Mouse (Mus musculus) neural tube, embryonic 15.5 days (tissue): ENCODE results near the gene Ptgds. TPM values are rescaled to one million over a fixed set of nuclear protein-coding genes. Genes with fewer than 3 reads are reported as not detected.

Source experiments
- ATAC-seq: fragments of 200-750 bp; cut with Nextera tagmentation; 2 replicates; pipeline ENCODE4 v1.8.0; 2017; ENCODE audit warnings: mild to moderate bottlenecking, moderate TSS enrichment, moderate library complexity; ENCODE audit not compliant: low FRiP score
- H3K27ac ChIP-seq: fragments of 300-500 bp; sonication (generic); replicated peaks from 2 replicates; pipeline ENCODE4 v1.5.1; 2015; ENCODE audit warnings: mild to moderate bottlenecking, inconsistent platforms
- H3K27me3 ChIP-seq: fragments of 300-500 bp; sonication (generic); replicated peaks from 2 replicates; pipeline ENCODE4 v1.6.1; 2015; ENCODE audit warnings: inconsistent platforms
- H3K36me3 ChIP-seq: fragments of 300-500 bp; sonication (generic); 2 replicates; pipeline ENCODE4 v1.6.1; 2015; ENCODE audit warnings: inconsistent platforms
- H3K4me1 ChIP-seq: fragments of 300-500 bp; sonication (generic); 2 replicates; pipeline ENCODE4 v1.6.1; 2015; ENCODE audit warnings: inconsistent platforms
- H3K4me2 ChIP-seq: fragments of 300-500 bp; sonication (generic); 2 replicates; pipeline ENCODE4 v1.6.1; 2015; ENCODE audit warnings: inconsistent platforms, mild to moderate bottlenecking, moderate library complexity
- H3K4me3 ChIP-seq: fragments of 300-500 bp; sonication (generic); replicated peaks from 2 replicates; pipeline ENCODE4 v1.5.1; 2015; ENCODE audit warnings: mild to moderate bottlenecking, inconsistent platforms
- H3K9ac ChIP-seq: fragments of 300-500 bp; sonication (generic); replicated peaks from 2 replicates; pipeline ENCODE4 v1.6.1; 2015; ENCODE audit warnings: mild to moderate bottlenecking, inconsistent platforms
- H3K9me3 ChIP-seq: fragments of 300-500 bp; sonication (generic); replicated peaks from 2 replicates; pipeline ENCODE4 v1.6.1; 2016; ENCODE audit warnings: inconsistent platforms
- WGBS: fragments of 180-500 bp; shearing (Covaris S2); methylation state at CpG from one replicate; pipeline ENCODE4 v1.1.7; 2015; ENCODE audit warnings: mixed read lengths; 5-methylcytosine and 5-hydroxymethylcytosine counted together
- polyA plus RNA-seq: library from polyadenylated mRNA; unstranded; fragments of >200 nt; fragmentation: Nextera tagmentation; extraction: Ambion mirVana; gene quantifications from 2 replicates; pipeline ENCODE4 v1.2.1, GENCODE M21; 2015

The Ptgds gene
- polyA plus RNA-seq, 1 experiment from 2014 or later = 116 TPM

DNA sequence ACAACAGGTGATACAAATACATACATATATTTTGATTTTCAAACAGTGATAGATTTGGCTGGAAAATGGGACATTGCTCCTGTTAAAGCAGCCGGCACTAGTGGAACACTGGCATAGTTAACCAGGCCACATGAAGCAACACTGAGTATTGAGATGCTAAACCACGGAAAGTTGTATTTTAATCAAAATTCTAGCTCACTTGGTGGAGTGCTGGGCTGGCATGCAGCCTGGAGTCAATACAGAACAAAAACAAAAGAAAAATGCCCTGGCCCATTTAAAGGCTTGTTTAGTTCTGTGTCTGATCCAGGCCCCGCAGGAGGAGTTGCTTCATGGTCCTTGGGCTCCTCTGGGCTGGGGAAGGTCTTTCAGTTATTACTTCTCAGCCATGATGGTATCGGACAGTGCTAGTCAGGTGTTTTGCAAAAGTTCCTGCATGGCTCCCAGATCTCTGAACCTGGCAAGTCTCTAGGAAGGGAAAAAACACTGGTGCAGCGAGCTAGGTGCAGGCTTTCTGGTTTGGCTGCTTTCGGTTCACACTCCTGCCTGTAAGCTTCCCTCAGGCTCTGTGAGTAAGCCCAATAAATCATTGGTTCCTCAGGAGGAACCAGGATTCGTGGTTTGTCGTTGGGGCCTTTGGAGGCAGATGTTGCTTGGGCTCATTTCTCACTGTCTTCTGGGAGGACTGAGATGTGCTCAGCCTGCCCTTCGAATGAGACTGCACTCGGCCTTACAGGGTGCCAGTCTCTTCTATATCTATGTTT is 9.9 kb upstream of the Ptgds start:
- ATAC-seq = no peak
- Histone ChIP-seq H3K4me2 (no peak overlapping the region), H3K4me1 (no peaks in the 10 kb centered on the region), H3K27ac (no peak overlapping the region), H3K27me3 (no peaks in the 10 kb centered on the region), H3K36me3 (no peaks in the 10 kb centered on the region), H3K9me3 (no peaks in the 10 kb centered on the region), H3K9ac (no peak overlapping the region), H3K4me3 (no peak overlapping the region)
- WGBS = 69% methylated on average over 10 of the region's 10 CpGs

DNA sequence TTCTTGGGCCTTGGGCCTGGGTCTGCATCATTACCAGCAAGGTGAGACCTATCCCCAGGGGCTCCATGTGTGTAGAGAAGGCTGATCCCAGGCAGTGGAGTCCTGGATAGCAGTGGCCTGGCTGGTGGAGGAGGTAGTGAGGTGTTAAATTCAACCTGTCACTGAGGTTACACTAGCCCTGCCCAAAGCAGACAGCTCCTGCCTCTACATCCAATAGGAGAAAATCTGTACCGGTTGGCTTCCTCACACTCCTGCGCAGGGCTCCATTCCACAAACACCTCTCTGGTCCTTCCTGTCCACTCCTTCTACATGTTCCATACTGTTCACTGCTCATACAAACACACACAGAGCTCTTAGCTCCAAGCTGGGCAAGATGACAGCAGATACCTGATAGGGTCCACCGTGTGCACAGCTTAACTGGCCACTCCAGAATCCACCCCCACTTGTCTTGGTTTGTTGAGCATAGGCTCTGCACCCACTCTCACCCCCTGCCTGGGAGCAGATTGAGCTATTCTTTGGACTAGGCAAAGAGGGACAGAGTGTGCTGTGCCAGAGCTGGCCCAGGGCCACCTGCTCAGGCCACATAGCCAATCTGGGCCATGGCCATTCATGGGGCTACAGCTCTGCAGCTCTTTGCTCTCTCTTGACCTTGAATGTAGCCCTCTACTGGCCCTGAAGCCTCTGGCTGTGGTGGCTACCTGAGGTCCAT is 8.3 kb upstream of the Ptgds start:
- H3K36me3 ChIP-seq = no peaks in the 10 kb centered on the region
- no peak overlapping the region for H3K9ac ChIP-seq
- no peak overlapping the region for H3K27ac ChIP-seq
- no peak overlapping the region for H3K4me3 ChIP-seq
- WGBS = 92% methylated on average over 3 of the region's 3 CpGs
- H3K9me3 ChIP-seq = no peaks in the 10 kb centered on the region
- ATAC-seq = no peak
- H3K4me1 ChIP-seq = no peaks in the 10 kb centered on the region
- no peaks in the 10 kb centered on the region for H3K27me3 ChIP-seq
- no peak overlapping the region for H3K4me2 ChIP-seq

- 86% methylated on average over 8 of the region's 8 CpGs for WGBS
- H3K27ac ChIP-seq = no peak overlapping the region
- no peak overlapping the region for H3K4me3 ChIP-seq
- ATAC-seq = no peak
- no peaks in the 10 kb centered on the region for H3K36me3 ChIP-seq
- no peak overlapping the region for H3K4me2 ChIP-seq
- H3K9me3 ChIP-seq = no peaks in the 10 kb centered on the region
- H3K27me3 ChIP-seq = no peaks in the 10 kb centered on the region
- H3K9ac ChIP-seq = no peak overlapping the region
- no peaks in the 10 kb centered on the region for H3K4me1 ChIP-seq
Observed at GRCm38 (mm10) chr2:25477541-25477940, 7.7 kb upstream of the Ptgds start.

GRCm38 (mm10) chr2:25472550-25472949 is 2.7 kb upstream of the Ptgds start:
- Histone ChIP-seq H3K4me3 (no peak overlapping the region), H3K27ac (no peak overlapping the region), H3K27me3 (no peaks in the 10 kb centered on the region), H3K9ac (no peak overlapping the region), H3K36me3 (no peaks in the 10 kb centered on the region), H3K9me3 (no peaks in the 10 kb centered on the region), H3K4me1 (peaks cover 10% of the 10 kb centered on the region; the same call in 1 of the 2 replicates), H3K4me2 (no peak overlapping the region)
- WGBS = 76% methylated on average over 2 of the region's 2 CpGs
- ATAC-seq = no peak

DNA sequence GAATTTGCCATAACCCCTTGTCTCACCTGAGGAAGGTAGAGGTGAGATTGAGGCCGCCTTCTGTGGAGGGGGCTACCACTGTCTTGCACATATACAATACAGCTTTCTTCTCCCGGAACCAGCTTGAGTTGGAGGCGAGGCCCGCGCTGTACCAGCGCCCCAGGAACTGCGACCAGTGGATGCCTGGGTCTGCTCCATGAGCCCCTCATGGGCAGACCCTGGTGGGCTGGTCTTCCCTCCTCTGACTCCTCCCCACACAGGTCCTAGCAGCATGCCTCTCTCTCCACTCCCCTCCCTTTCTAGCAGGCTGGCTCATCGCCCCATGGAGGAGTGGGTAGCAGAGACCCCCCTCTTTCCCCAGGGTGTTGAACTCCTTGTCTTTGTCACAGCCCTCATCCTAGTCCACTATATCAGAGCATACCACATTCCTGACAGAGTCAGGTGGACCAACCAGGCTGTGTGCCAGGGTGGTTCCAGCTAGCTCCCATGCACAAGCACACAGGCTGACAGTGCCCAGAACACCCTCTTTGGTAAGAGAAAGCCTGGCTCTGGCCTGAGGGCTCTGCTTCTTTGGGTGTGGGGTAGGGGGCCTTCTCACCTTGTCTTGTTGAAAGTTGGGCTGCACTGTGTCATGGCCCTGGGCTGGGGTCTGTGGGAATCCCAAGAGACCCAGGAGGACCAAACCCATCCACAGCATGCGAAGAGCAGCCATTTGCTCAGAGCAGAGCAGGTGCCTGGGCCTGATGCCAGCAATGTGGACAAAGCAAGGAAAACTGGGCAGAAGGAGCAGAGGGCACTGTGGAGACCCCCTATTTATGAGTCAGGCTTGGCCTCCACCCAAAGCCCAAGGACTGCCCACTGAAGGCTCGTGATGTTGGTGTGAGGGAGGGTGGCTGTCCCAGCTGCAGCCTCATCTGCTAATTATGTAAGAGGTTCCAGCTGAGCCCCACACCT is 607 bp downstream of the Ptgds start:
- H3K9me3 ChIP-seq = no peaks in the 10 kb centered on the region
- no peak overlapping the region for H3K4me2 ChIP-seq
- H3K27me3 ChIP-seq = no peaks in the 10 kb centered on the region
- H3K36me3 ChIP-seq = no peaks in the 10 kb centered on the region
- no peak overlapping the region for H3K9ac ChIP-seq
- 69% methylated on average over 10 of the region's 10 CpGs for WGBS
- H3K27ac ChIP-seq = 0 out of 2 replicates have a peak overlapping the region, but pooled peaks have one; percentile 5
- ATAC-seq = peak; percentile 58
- H3K4me3 ChIP-seq = no peak overlapping the region
- peaks cover 10% of the 10 kb centered on the region; the same call in 1 of the 2 replicates for H3K4me1 ChIP-seq

- Histone ChIP-seq H3K4me1 (peaks cover 10% of the 10 kb centered on the region; the same call in 1 of the 2 replicates), H3K27ac (no peak overlapping the region), H3K9ac (no peak overlapping the region), H3K4me2 (no peak overlapping the region), H3K36me3 (no peaks in the 10 kb centered on the region), H3K4me3 (no peak overlapping the region), H3K27me3 (no peaks in the 10 kb centered on the region), H3K9me3 (no peaks in the 10 kb centered on the region)
- 81% methylated on average over 14 of the region's 14 CpGs for WGBS
- no peak for ATAC-seq
Observed at GRCm38 (mm10) chr2:25467606-25468303, 2.1 kb downstream of the Ptgds start.

DNA sequence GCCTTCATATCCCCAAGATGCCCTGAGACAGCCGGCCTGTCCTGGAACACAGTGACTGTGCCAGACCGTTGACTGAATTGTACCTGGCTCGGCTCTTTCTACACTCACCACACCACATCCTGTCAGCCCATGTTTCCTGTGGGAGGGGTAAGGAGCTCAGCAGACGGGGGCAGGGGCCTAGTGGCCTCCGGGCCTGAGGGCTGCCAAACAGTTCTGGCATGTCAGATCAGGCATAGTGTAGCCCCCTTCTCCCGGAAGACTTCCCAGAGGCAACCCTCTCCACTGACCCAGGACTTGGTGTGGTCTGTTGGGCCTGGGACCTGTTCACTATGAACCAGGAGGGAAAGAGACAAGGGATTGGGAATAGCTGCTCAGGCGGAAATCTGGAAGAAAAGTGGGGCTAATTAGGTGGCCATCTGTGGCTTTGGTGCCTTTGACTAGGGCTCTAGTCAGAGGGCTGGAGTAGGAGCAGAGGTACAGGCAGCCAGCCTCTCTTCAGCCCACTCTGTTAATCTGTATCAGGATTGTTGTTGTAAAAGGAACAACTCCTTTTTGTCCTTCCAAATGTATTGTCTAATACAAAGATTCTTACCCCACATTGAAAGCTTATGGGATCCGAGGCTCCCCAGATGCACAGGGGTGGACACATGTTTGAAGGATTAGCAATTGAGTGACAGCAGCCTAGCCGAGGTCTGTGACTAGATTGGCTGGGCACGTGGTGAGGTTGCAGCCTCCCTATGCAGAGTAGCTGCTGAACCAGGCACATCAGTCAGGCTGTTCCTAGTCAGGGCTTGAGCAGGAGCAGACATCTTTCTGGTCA is 3.8 kb downstream of the Ptgds start:
- no peak overlapping the region for H3K4me2 ChIP-seq
- no peaks in the 10 kb centered on the region for H3K36me3 ChIP-seq
- no peak overlapping the region for H3K27ac ChIP-seq
- no peaks in the 10 kb centered on the region for H3K27me3 ChIP-seq
- WGBS = 55% methylated on average over 10 of the region's 10 CpGs
- H3K4me3 ChIP-seq = no peak overlapping the region
- peaks cover 20% of the 10 kb centered on the region for H3K4me1 ChIP-seq
- no peak overlapping the region for H3K9ac ChIP-seq
- no peaks in the 10 kb centered on the region for H3K9me3 ChIP-seq
- ATAC-seq = no peak

- Histone ChIP-seq H3K4me2 (no peak overlapping the region), H3K27ac (no peak overlapping the region), H3K4me1 (peaks cover 20% of the 10 kb centered on the region), H3K4me3 (no peak overlapping the region), H3K36me3 (no peaks in the 10 kb centered on the region), H3K27me3 (no peaks in the 10 kb centered on the region), H3K9me3 (no peaks in the 10 kb centered on the region), H3K9ac (no peak overlapping the region)
- ATAC-seq = no peak
- 90% methylated on average over 2 of the region's 2 CpGs for WGBS
Observed at GRCm38 (mm10) chr2:25465256-25465655, 4.6 kb downstream of the Ptgds start.

DNA sequence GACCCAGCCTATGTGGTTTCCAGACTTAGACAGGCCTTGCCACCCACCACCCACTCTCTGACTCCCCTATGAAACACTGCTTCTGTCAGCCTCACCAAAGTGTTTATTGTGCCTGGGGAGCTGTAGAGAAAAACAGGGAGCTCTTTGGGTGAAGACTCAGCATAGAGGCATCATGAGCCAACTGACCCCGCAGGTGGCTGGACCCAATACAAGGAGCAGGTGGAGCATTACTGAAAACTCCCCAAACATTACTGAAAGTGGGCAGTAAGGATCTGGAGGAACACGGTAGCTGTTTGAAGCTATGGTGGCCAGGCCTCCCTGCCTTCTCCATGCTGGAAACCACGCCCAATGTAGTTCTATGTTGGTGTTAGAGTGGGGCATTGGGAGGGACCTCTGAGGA is 6.2 kb downstream of the Ptgds start:
- H3K9me3 ChIP-seq = no peaks in the 10 kb centered on the region
- H3K4me1 ChIP-seq = peaks cover 26% of the 10 kb centered on the region
- no peak overlapping the region for H3K27ac ChIP-seq
- H3K27me3 ChIP-seq = no peaks in the 10 kb centered on the region
- H3K4me2 ChIP-seq = no peak overlapping the region
- peaks cover 3% of the 10 kb centered on the region for H3K36me3 ChIP-seq
- no peak overlapping the region for H3K4me3 ChIP-seq
- ATAC-seq = no peak
- 95% methylated on average over 3 of the region's 3 CpGs for WGBS
- no peak overlapping the region for H3K9ac ChIP-seq

- Histone ChIP-seq H3K4me2 (peak overlapping the region; percentile 90), H3K4me1 (peaks cover 26% of the 10 kb centered on the region), H3K4me3 (peak overlapping the region; percentile 83), H3K27ac (peak overlapping the region; percentile 97), H3K36me3 (peaks cover 13% of the 10 kb centered on the region), H3K9ac (peak overlapping the region; percentile 78), H3K9me3 (no peaks in the 10 kb centered on the region), H3K27me3 (no peaks in the 10 kb centered on the region)
- 25% methylated on average over 3 of the region's 3 CpGs for WGBS
- ATAC-seq = peak; percentile 3; the same call in 1 of the 2 replicates
Observed at GRCm38 (mm10) chr2:25461407-25461806, 8.4 kb downstream of the Ptgds start.
